Mouse (Mus musculus) myocyte (in vitro differentiated cells): Measurements from ENCODE around the gene Zfp790. TPM values are rescaled to one million over a fixed set of nuclear protein-coding genes. Genes with fewer than 3 reads are reported as not detected.

ENCODE experiments used
- H3K27me3 ChIP-seq: one replicate; pipeline ENCODE4 v1.6.1; 2011; ENCODE audit not compliant: control insufficient read depth, insufficient read depth, insufficient read length
- H3K36me3 ChIP-seq: one replicate; pipeline ENCODE4 v1.6.1; 2011; ENCODE audit not compliant: control insufficient read depth, insufficient read depth
- H3K4me2 ChIP-seq: one replicate; pipeline ENCODE4 v1.6.1; 2011; ENCODE audit warnings: low read depth, control low read depth
- H3K4me3 ChIP-seq: one replicate; pipeline ENCODE4 v1.5.1; 2011; ENCODE audit warnings: mild to moderate bottlenecking, control low read depth, moderate library complexity
- H3K79me2 ChIP-seq: one replicate; pipeline ENCODE4 v1.6.1; 2011; ENCODE audit not compliant: control insufficient read depth, insufficient read depth
- H3ac ChIP-seq: one replicate; pipeline ENCODE4 v1.6.1; 2011; ENCODE audit not compliant: control insufficient read depth, insufficient read length
- CEBPB ChIP-seq: IDR thresholded peaks from 2 replicates; pipeline ENCODE4 v1.6.1; 2011; ENCODE audit warnings: mild to moderate bottlenecking, moderate library complexity; ENCODE audit not compliant: poor library complexity, insufficient read depth, severe bottlenecking
- E2F4 ChIP-seq: IDR thresholded peaks from one replicate; pipeline ENCODE4 v1.6.1; 2011; ENCODE audit warnings: mild to moderate bottlenecking, control low read depth, moderate library complexity; ENCODE audit not compliant: insufficient read depth
- MAX ChIP-seq: IDR thresholded peaks from one replicate; pipeline ENCODE4 v1.6.1; 2011; ENCODE audit warnings: low read depth, mild to moderate bottlenecking, control low read depth
- MYOD1 ChIP-seq, 3 experiments: IDR thresholded peaks; one replicate each; pipeline ENCODE4 v1.6.1; 2011; ENCODE audit warnings: control low read depth in 2 of 3, low read depth in 2 of 3, mild to moderate bottlenecking in 2 of 3, moderate library complexity in 1 of 3; ENCODE audit not compliant: insufficient read length in 2 of 3, control insufficient read depth in 1 of 3
- MYOG ChIP-seq, 3 experiments: IDR thresholded peaks; one replicate each; pipeline ENCODE4 v1.6.1; 2011; ENCODE audit warnings: control low read depth in 2 of 3, low read depth in 2 of 3, mild to moderate bottlenecking in 2 of 3; ENCODE audit not compliant: insufficient read length in 2 of 3, control insufficient read depth in 1 of 3, insufficient read depth in 1 of 3
- POLR2A ChIP-seq: IDR thresholded peaks from one replicate; pipeline ENCODE4 v1.6.1; 2011; ENCODE audit warnings: low read depth, mild to moderate bottlenecking, control low read depth, moderate library complexity; ENCODE audit not compliant: insufficient read length
- POLR2AphosphoS2 ChIP-seq: IDR thresholded peaks from one replicate; pipeline ENCODE4 v1.6.1; 2011; ENCODE audit warnings: low read depth, control low read depth; ENCODE audit not compliant: insufficient read length
- REST ChIP-seq: IDR thresholded peaks from one replicate; pipeline ENCODE4 v1.6.1; 2011; ENCODE audit warnings: mild to moderate bottlenecking, control low read depth, moderate library complexity; ENCODE audit not compliant: insufficient read depth, insufficient read length
- SRF ChIP-seq: IDR thresholded peaks from one replicate; pipeline ENCODE4 v1.6.1; 2011; ENCODE audit warnings: low read depth; ENCODE audit not compliant: control insufficient read depth, insufficient read length
- TCF12 ChIP-seq: IDR thresholded peaks from one replicate; pipeline ENCODE4 v1.6.1; 2011; ENCODE audit warnings: mild to moderate bottlenecking, control low read depth; ENCODE audit not compliant: poor library complexity, insufficient read depth, severe bottlenecking
- TCF3 ChIP-seq: IDR thresholded peaks from one replicate; pipeline ENCODE4 v1.6.1; 2011; ENCODE audit warnings: low read depth, control low read depth; ENCODE audit not compliant: insufficient read length
- USF1 ChIP-seq: IDR thresholded peaks from one replicate; pipeline ENCODE4 v1.6.1; 2011; ENCODE audit warnings: low read depth, mild to moderate bottlenecking, control low read depth, moderate library complexity
- polyA plus RNA-seq: library from polyadenylated mRNA; unstranded; fragments of >200 nt; fragmentation: generic; extraction: Trizol; gene quantifications from one replicate; pipeline ENCODE4 v1.2.1, GENCODE M21; 2012; ENCODE audit warnings: missing spikeins

Gene Zfp790
- polyA plus RNA-seq, 1 experiment = 5.1 TPM

DNA sequence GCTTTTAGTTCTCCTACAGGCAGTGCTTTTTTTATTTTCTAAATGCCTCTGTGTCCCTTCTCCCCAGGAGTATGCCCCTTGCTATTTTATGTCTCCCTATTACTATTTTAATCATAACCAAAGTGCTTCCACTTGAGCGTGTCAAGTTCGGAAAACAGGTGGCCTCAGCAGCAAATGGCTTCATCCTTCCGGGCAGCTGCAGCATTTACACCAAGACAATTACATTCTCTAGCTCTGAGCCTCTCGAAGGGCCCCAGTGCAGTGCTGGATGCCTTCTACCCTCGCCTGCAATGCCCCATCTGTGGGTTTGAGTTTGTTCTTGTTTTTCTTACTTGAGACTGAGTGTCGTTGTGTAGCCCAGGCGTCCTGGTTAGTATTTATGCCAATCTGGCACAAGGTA, 42.4 kb upstream of the Zfp790 start:
- TF ChIP-seq SRF = no peak
- TF ChIP-seq POLR2AphosphoS2 = no peak
- TF ChIP-seq USF1 = no peak
- TF ChIP-seq MYOD1 (IDR thresholded peaks at IDR 0.05; ENCODE audit: control insufficient read depth in 1 of 3, insufficient read length in 2 of 3, low read depth in 2 of 3) = peak; percentile 1 to 73 (median 57)
- TF ChIP-seq MYOG (IDR thresholded peaks at IDR 0.05; ENCODE audit: control insufficient read depth in 1 of 3, insufficient read depth in 1 of 3, insufficient read length in 2 of 3, low read depth in 2 of 3) = peak in 2 of 3 experiments; percentile 77 to 80
- peak; percentile 83 for TF ChIP-seq TCF12
- TF ChIP-seq REST = no peak
- TF ChIP-seq CEBPB = no peak

DNA sequence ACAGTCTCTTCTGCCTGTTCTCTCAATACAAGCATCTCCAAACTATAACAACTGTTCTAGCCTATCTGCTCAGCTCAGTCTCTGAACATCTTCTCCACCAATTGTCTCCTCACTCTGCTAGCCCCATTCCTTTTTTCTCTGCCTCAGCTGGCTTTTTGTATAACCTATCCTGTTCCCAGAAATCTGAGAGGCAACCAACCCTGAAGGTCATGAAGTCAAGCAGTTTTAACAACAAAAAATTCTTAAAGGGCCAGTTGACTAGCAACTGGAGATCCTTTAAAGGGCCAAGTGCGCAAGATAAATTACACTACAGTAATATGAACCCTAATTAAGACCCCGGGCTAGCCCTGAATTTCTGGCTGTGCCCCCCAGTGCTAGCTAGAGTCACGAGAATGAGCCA, 41.5 kb upstream of the Zfp790 start:
- Histone ChIP-seq H3K4me2 (no peak overlapping the region), H3K36me3 (peaks cover 53% of the 10 kb centered on the region), H3K79me2 (peaks cover 20% of the 10 kb centered on the region), H3ac (no peak overlapping the region), H3K4me3 (no peak overlapping the region), H3K27me3 (no peaks in the 10 kb centered on the region)
- no peak for TF ChIP-seq MAX
- TF ChIP-seq POLR2AphosphoS2 = no peak
- TF ChIP-seq POLR2A = no peak
- TF ChIP-seq TCF3 = no peak
- no peak for TF ChIP-seq E2F4
- no peak for TF ChIP-seq MYOG (IDR thresholded peaks at IDR 0.05; ENCODE audit: control insufficient read depth in 1 of 3, insufficient read depth in 1 of 3, insufficient read length in 2 of 3, low read depth in 2 of 3)
- TF ChIP-seq CEBPB = no peak
- no peak for TF ChIP-seq MYOD1 (IDR thresholded peaks at IDR 0.05; ENCODE audit: control insufficient read depth in 1 of 3, insufficient read length in 2 of 3, low read depth in 2 of 3)
- no peak for TF ChIP-seq USF1
- TF ChIP-seq SRF = no peak
- TF ChIP-seq REST = no peak
- no peak for TF ChIP-seq TCF12

More for the DNA sequence above, 42.4 kb upstream of the Zfp790 start:
- no peak overlapping the region for H3K4me3 ChIP-seq
- no peak overlapping the region for H3ac ChIP-seq
- peaks cover 47% of the 10 kb centered on the region for H3K36me3 ChIP-seq
- peaks cover 29% of the 10 kb centered on the region for H3K79me2 ChIP-seq
- no peaks in the 10 kb centered on the region for H3K27me3 ChIP-seq
- H3K4me2 ChIP-seq = no peak overlapping the region

DNA sequence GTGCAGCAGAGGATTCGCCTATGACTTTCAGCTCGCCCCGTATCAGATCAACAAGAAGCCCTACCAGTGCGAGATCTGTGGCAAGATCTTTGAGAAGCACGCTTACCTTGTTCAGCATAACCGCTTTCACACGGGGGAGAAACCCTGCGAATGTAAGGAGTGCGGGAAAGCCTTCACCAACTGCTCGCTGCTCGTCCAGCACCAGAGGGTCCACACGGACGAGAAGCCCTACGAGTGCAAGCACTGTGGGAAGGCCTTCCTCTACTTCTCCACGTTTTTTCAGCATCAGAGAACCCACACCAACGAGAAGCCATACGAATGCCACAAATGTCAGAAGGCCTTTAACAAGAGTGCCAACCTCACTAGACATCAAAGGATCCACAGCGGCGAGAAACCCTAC, 39.3 kb upstream of the Zfp790 start:
- Histone ChIP-seq H3K36me3 (peaks cover 52% of the 10 kb centered on the region), H3K4me2 (no peak overlapping the region), H3K79me2 (peaks cover 5% of the 10 kb centered on the region), H3K27me3 (no peaks in the 10 kb centered on the region), H3K4me3 (no peak overlapping the region), H3ac (no peak overlapping the region)
- TF ChIP-seq USF1 (no peak), CEBPB (no peak), SRF (no peak), TCF12 (no peak), POLR2AphosphoS2 (no peak), MAX (no peak), TCF3 (no peak), E2F4 (no peak), MYOG (IDR thresholded peaks at IDR 0.05; ENCODE audit: control insufficient read depth in 1 of 3, insufficient read depth in 1 of 3, insufficient read length in 2 of 3, low read depth in 2 of 3) (no peak)

DNA sequence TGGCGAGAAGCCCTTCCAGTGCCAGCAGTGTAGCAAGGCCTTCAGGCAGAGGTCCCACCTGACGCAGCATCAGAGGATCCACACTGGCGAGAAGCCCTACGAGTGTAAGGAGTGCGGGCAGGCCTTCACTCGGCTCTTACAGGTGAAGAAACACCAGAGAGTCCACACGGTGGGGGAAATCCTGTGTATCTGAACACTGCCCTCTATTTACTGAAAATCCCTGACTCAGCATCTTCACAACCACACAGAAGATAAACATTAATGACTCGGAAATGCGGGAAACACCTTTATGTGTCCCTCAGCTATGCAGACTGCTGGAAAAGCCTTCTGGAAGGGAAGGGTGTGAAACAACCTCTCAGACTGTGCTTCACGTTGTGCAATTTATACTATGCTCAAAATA, 38.5 kb upstream of the Zfp790 start:
- Histone ChIP-seq H3K27me3 (no peaks in the 10 kb centered on the region), H3K36me3 (peaks cover 47% of the 10 kb centered on the region), H3K79me2 (peaks cover 1% of the 10 kb centered on the region), H3ac (no peak overlapping the region), H3K4me2 (no peak overlapping the region), H3K4me3 (no peak overlapping the region)
- TF ChIP-seq USF1 (no peak), TCF12 (no peak), MYOG (IDR thresholded peaks at IDR 0.05; ENCODE audit: control insufficient read depth in 1 of 3, insufficient read depth in 1 of 3, insufficient read length in 2 of 3, low read depth in 2 of 3) (no peak), REST (no peak), E2F4 (no peak), SRF (no peak), POLR2AphosphoS2 (no peak), MAX (no peak), CEBPB (no peak), MYOD1 (IDR thresholded peaks at IDR 0.05; ENCODE audit: control insufficient read depth in 1 of 3, insufficient read length in 2 of 3, low read depth in 2 of 3) (no peak)

DNA sequence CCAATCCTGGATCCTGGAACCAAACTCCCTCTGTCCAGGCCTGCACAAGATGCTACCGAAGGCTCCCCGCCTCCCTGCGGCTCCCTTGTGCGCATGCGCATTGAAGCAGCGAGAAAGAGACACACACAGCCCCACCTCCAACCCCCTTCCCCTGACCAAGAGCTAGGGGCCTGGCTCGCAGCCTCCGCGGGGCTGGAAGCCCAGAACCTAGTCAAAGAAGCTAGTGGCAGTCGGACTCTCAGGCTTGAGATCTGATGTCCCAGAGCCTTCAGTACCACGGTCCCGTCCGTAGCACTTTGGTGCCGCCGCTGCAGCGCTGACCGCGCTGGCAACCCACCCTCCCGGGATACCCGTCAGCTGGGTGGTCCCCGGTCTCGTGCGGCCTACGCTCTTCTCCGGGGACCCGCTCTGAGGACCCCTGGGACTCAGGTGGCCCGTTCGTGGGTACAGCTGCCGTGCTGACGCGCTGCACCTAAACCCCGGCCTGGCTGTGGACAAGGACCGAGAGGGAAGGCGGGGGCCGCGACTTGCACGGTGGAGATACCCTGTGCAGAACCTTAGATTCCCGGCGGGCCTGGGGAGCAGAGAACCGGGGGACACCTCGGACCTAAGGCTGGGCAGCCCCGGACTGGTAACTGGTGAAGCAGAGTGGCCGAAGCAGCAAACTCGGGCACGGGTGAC, 31.9 kb upstream of the Zfp790 start, which contains the start of gene Zfp30:
Gene Zfp30, plus strand, starts transcription at position 128 of the 681 bp plus-strand sequence.
- H3K79me2 ChIP-seq = no peaks in the 10 kb centered on the region
- H3ac ChIP-seq = peak within 1 kb of the TSS; percentile 76
- H3K4me2 ChIP-seq = peak within 1 kb of the TSS; percentile 86
- peaks cover under 1% of the 10 kb centered on the region for H3K36me3 ChIP-seq
- TF ChIP-seq CEBPB (no peak), TCF3 (no peak), MYOG (IDR thresholded peaks at IDR 0.05; ENCODE audit: control insufficient read depth in 1 of 3, insufficient read depth in 1 of 3, insufficient read length in 2 of 3, low read depth in 2 of 3) (peak in 1 of 3 experiments; percentile 37), MAX (no peak), USF1 (no peak), TCF12 (no peak), MYOD1 (IDR thresholded peaks at IDR 0.05; ENCODE audit: control insufficient read depth in 1 of 3, insufficient read length in 2 of 3, low read depth in 2 of 3) (peak in 1 of 3 experiments; percentile 26), REST (no peak), E2F4 (no peak), POLR2AphosphoS2 (peak; percentile 55), POLR2A (peak; percentile 37), SRF (no peak)
- no peaks in the 10 kb centered on the region for H3K27me3 ChIP-seq
- H3K4me3 ChIP-seq = peak within 1 kb of the TSS; percentile 64
